Mouse (Mus musculus) adrenal gland, adult 8-10 months (tissue): ENCODE data around the gene Ccdc71. TPM values are rescaled to one million over a fixed set of nuclear protein-coding genes. Genes with fewer than 3 reads are reported as not detected.

Experiments
- DNase-seq: peaks from one replicate; pipeline ENCODE4 v3.0.0; 2022
- total RNA-seq, 4 experiments: library from RNA; stranded (reverse); gene quantifications; 2 replicates each; pipeline ENCODE4 v1.2.4; 2022

Gene Ccdc71
- total RNA-seq, 4 experiments from 2014 or later = 46.6 to 56.5 (median 52.7) TPM

GRCm38 (mm10) chr9:108459939-108460318, 398 bp upstream of the Ccdc71 start:
- DNase-seq = no peak

- no peak for DNase-seq
Observed at GRCm38 (mm10) chr9:108461181-108461631, 879 bp downstream of the Ccdc71 start, which contains the start of gene Klhdc8b. TSS of gene Klhdc8b (minus strand) at chr9:108461581.

- DNase-seq = no peak
Observed at GRCm38 (mm10) chr9:108461675-108462074, 1.3 kb downstream of the Ccdc71 start.

DNA sequence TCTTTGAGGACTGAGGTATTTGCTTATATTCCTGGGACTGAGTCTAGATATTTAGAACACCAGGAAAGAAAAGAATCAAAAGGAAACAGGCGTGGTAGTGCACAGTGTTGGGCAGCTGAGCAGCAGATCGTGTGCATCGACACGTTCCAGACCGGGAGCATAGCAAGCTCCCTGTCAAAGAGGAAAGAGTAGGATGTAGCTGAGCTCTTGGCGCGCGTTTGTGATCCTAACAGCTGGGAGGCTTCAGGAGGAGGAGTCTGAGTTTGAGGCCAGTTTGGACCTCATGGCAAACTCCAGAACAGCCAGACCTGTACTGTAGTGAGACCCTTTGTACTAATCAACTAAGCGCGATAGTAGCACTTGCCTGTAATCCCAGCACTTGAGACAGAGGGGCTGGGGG, 1.9 kb downstream of the Ccdc71 start:
- DNase-seq = no peak

GRCm38 (mm10) chr9:108463713-108464112, 3.4 kb downstream of the Ccdc71 start:
- peak; percentile 71 for DNase-seq

GRCm38 (mm10) chr9:108466219-108466618, 5.9 kb downstream of the Ccdc71 start:
- DNase-seq = no peak

GRCm38 (mm10) chr9:108469430-108469829, 9.1 kb downstream of the Ccdc71 start:
- no peak for DNase-seq

GRCm38 (mm10) chr9:108469845-108470244, 9.5 kb downstream of the Ccdc71 start:
- no peak for DNase-seq

- DNase-seq = no peak
Observed at GRCm38 (mm10) chr9:108474528-108474927, 14.2 kb downstream of the Ccdc71 start.

DNA sequence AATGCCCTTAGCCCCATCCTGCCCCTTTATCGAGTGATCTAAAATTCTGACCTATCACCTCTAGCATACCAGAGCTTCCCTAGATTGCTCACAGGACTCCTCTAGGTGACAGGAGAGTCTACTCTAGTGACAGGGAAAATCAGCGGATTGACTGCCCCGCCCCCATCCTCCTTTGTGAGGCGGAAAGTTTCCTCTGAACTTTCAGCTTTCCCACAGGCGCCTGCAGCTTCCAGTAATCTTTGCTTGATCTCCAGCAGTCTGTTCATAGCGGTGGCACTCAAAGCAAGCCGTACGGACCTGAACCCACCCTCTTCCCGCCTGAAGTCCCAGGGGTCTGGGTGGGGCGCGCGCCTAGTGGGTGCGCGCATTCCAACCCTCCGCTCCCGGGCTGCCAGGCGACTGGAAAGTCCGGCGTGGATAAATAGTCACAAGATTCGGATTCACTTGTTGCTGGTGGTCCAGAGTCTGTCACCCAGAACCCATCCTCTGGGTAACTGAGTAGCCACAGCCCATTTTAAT, 18.4 kb downstream of the Ccdc71 start:
- peak; percentile 64 for DNase-seq

- no peak for DNase-seq
Observed at GRCm38 (mm10) chr9:108479241-108479640, 18.9 kb downstream of the Ccdc71 start.

DNA sequence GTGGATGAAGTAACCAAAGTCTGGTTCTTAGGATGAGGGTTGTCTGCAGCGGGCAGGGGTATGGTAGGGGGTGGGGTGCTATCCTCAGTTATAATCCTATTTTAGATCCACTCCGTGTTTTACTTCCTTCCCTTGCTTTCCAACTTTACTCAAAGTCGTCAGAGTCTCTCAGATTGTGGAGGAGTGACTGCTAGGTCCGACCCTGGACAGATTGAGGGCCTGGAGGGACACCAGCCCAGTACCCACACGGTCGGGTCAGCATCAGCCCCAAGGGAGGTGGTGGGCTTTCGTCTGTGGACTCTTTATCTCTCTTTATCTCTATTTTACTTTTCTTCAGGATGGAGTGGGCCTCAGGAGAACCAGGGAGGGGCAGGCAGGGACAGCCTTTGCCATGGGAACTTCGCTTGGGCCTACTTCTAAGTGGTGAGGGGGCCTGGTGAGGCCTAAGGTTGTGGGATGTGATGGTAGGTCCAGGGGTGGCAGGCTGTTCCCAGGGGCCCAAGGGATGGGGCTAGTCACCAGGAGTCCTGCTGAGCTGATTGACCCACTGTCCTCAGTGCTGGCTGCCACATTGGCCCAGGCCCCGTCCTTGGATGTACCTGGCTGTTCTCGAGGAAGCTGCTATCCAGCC, 19.5 kb downstream of the Ccdc71 start, which contains the start of gene Lamb2:
Gene Lamb2 (plus strand): TSS at position 16 of the 631 bp plus-strand sequence.
- DNase-seq = no peak

DNA sequence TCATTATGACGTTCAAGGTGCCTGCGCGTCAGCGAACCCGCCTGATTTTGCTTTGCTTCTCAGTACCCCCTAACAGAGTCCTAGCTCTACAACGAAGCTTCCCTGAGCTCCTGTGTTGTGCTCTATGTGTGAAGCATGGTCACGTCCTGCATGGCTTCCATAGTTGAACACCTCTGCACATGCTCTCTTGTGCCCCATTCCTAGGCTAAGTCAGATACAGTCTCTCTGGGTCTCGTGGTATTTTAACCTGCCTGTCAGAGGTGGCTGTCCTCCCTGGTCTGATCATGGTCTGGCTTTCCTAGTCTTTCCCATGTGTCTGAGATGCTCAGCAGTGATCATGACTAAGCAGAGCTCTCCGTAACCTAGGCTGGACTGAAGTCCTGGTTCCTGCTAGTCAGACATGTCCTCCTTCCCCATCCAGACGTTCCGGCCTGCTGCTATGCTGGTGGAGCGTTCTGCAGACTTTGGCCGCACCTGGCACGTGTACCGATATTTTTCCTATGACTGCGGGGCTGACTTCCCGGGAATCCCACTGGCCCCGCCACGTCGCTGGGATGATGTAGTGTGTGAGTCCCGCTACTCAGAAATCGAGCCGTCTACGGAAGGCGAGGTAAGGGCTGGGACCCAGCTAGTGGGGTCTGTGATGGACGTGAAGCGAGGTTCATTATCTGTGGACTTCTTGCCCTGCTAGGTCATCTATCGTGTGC, 20.6 kb downstream of the Ccdc71 start:
- no peak for DNase-seq

DNA sequence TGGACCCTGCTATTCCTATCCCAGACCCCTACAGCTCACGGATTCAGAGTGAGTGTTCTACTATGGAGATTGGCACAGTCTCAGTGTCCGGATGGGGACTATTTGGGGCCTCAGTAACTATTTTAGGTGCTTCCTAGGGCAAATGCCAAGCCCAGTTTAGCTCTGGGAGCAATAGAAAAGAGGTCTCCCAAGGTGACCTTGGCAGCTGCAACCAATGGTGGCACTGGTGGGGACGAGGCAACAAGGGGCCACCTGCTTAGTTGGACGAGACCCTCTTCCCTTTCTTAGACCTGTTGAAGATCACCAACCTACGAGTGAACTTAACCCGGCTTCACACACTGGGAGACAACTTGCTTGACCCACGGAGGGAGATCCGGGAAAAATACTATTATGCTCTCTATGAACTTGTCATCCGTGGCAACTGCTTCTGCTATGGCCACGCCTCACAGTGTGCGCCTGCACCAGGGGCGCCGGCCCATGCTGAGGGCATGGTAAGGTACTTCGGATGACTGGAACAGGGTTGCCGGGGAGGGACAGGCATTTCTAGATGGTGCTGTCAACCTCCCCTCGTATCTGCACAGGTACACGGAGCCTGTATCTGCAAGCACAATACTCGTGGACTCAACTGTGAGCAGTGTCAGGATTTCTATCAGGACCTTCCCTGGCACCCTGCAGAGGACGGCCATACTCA, 21.3 kb downstream of the Ccdc71 start:
- no peak for DNase-seq

- no peak for DNase-seq
Observed at GRCm38 (mm10) chr9:108483051-108483790, 22.9 kb downstream of the Ccdc71 start.

GRCm38 (mm10) chr9:108484021-108484420, 23.7 kb downstream of the Ccdc71 start:
- no peak for DNase-seq

GRCm38 (mm10) chr9:108485301-108485875, 25.1 kb downstream of the Ccdc71 start:
- DNase-seq = no peak

GRCm38 (mm10) chr9:108486973-108487530, 26.7 kb downstream of the Ccdc71 start:
- DNase-seq = no peak

DNA sequence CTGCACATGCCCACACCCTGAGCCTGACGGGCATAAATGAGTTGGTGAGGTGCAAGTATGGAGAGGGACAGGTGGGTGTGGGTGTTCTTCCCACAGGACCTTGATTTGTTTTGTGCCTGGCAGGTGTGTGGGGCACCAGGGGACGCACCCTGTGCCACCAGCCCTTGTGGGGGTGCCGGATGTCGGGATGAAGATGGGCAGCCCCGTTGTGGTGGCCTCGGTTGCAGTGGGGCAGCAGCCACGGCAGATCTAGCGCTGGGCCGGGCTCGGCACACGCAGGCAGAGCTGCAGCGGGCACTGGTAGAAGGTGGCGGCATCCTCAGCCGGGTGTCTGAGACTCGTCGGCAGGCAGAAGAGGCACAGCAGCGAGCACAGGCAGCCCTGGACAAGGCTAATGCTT, 28.1 kb downstream of the Ccdc71 start:
- no peak for DNase-seq

DNA sequence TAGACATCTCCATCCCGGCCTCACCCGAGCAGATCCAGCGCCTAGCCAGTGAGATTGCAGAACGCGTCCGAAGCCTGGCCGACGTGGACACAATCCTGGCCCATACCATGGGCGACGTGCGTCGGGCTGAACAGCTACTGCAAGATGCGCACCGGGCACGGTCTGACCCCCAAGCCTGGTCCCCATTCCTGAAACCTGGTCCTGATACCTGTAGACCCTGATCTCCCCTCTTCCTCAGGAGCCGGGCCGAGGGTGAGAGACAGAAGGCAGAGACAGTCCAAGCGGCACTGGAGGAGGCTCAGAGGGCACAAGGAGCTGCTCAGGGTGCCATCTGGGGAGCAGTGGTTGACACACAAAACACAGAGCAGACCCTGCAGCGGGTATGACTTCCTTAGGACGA, 28.9 kb downstream of the Ccdc71 start:
- no peak for DNase-seq

DNA sequence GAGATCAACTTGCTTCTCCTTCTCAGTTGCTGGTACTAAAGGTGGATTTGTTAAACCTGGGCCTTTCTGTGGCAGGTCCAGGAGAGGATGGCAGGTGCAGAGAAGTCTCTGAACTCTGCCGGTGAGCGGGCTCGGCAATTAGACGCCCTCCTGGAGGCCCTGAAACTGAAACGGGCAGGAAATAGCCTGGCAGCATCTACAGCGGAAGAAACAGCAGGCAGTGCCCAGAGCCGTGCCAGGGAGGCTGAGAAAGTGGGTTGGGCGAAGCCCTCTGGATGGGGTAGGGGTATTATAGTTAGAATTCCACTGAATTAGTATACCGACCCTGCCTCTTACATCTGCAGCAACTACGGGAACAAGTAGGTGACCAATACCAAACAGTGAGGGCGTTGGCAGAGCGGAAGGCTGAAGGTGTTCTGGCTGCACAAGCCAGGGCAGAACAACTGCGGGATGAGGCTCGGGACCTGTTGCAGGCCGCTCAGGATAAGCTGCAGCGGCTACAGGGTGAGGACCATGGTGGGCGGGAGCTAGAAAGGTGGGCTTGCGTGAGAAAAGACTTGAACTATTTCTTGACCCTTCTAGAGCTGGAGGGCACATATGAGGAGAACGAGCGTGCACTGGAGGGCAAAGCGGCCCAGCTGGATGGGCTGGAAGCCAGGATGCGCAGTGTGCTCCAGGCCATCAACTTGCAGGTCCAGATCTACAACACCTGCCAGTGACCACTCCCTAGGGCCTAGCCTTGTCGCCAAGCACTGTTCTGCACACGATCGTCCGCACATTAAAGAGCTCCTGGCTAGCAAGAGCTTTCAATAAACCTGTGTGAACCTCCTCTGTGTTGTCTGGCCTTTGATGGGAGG, 29.6 kb downstream of the Ccdc71 start:
- DNase-seq = no peak
